Mouse (Mus musculus) spleen, postnatal 36 days (tissue): ENCODE data around the gene Sh2d4b.
A peak's percentile ranks its signal among the peaks of the same experiment; 100 is the strongest.

Experiments
- DNase-seq, 2 experiments: peaks; one replicate each; pipeline ENCODE4 v3.0.0; 2022; ENCODE audit warnings: low spot score in 2 of 2, mixed read lengths in 1 of 2

Gene Sh2d4b

DNA sequence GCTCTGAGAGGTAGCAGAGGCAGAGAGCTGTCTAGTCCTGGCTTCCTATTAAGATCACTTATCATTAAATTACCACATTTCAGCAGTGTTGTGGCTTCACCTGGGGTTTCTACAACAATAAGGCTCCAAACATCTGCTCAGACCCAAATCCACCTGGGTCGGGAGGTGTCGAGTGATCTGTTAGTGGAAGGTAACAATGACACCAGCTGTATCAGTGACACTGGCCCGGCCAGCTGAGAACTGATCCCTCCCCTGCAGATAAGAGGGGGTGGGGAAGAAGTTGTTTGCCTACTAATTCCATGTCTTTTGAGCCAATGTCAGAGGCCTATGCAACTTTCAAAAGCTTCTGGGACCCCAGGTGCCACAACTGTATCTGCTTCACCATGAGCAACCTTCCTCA lies at the start of gene Sh2d4b:
Gene Sh2d4b, minus strand, starts transcription at position 71 of the 400 bp plus-strand sequence.
- no peak for DNase-seq

DNA sequence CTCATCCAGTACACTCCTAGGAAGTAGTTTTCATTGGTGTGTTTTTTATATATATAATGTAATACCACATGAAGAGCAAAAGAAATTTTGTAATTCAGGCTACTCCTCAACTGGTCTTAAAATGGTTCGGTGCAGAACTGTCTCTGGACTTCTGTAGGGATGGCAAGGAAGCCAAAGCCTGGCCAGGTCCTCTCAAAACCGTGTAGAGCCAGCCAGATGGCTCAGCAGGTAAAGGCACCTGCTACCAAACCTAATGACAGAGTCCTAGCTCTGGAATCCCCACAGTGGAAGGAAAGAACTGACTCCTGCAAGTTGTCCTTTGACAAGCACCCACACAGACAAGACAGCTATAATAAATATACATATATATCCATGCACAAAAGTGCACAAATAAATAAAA lies 49.4 kb upstream of the Sh2d4b start:
- DNase-seq: no peak

DNA sequence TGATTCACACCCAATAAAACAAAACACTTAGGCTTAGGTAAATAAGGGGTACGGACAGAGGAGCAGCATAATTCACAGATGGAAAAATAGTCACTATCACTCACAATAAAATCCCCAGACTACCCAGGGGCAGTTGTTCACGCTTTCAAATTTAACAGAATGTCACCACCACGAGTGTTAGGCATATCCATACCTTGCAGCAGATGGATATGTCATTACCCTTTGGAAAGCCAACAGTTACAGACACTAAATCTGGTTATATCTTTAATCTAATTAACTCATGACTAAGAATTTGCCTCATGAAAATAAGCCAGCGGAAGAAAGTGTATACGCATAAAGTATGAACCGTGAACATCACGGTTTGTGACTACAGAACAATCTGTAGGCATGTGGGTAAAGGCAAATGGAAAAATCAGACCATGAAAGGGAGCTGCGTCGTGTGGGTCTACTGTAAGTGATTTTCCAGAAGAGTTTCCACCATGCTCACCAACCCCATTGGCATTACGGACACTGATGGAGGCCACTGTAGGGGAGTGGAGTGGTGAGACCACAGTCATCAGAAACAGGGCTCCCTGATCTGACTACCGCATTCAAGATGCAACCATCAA lies 45.4 kb upstream of the Sh2d4b start:
- DNase-seq: no peak

DNA sequence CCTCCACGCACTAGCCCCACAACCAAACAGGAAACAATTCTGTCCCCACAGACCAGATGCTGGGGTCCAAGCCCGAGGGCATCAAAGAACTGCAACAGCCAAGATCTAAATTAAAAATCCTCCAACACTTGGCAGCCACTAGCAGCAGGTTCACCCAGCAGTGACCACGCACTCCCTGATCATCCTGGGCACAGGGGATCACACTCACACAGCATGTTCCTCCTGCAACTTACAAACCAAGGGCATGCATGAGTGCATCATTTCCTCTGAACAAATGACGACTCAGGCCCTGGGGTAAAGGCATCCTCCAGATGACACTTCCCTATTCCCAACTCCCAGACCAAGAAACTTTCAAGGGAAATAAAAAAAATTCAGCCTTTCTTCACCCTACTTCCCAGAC lies 44.0 kb upstream of the Sh2d4b start:
- peak in 1 of 2 experiments; percentile 36 for DNase-seq

DNA sequence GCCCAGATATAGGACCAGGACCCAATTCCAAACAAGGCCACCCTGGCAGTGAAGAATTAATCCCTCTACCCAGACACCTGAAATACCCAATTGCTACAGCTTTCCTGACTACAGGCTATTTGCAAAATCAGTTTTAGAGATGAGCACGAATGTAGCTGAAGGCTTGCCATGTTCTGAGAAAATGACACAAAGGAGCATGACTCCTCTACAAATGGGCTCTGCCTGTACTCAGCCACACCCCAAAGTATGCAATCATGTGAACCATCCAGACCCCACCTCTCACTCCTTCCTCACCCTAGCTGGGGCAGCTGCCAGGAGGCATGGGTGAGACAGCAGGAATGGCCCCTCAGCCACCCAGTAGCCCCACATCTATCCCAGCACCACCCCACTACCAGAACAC lies 42.4 kb upstream of the Sh2d4b start:
- DNase-seq: no peak

DNA sequence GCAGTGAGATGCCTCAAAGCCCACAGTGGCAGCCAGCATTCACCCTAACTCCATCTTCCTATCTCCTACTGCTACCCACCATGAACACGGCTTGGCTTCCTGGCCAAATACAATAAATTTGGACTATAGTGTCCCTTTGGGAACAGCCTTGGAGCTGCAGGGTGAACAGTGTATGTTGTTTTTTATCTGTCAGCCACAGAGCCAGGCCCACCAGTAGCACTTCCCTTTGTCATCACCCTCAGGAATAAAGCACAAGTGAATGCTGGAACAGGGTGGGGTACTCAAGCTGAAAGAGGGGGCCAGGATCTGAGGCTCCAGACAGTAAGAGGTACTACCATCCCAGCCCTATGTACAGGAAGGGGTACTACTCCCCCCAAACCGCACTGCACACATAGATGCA lies 42.0 kb upstream of the Sh2d4b start:
- DNase-seq: no peak

DNA sequence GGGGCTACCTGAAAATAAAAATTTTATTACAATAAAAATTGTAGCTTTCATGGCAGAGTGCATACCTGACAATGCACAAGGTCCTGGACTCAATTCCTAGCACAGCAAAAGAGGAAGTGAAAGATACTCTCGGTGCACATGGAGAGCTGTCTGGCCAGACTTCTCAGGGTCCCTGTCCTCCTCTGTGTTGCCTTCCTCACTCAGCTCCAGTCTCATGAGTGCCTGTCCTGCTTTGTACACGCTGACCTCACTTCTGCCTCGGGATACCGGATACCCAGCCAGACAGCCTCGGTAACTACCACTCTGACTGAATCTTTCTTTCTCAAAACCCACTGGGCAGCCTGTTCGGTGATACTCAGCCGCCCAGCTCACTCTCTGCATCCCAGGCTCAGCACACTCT lies 40.3 kb upstream of the Sh2d4b start:
- DNase-seq: peak in 1 of 2 experiments; percentile 43

DNA sequence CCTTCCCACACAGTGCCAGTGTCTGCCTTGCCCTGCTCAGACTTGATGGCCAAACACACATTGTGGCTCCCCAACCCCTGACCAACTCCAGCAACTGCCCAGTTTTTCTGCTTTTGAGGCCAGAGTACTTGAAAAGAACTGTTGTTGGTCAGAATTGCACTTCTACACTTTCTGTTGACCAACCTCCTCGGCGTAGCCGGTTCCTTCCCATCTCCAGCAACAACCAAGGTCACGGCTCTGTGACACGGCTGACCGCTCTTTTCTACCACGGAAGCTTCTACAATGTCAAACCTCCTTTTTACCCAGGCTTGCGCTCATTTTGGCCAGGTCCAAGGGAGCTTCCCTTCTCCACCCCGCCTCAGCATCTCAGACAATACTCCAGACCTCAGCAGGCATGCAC lies 39.2 kb upstream of the Sh2d4b start:
- no peak for DNase-seq

DNA sequence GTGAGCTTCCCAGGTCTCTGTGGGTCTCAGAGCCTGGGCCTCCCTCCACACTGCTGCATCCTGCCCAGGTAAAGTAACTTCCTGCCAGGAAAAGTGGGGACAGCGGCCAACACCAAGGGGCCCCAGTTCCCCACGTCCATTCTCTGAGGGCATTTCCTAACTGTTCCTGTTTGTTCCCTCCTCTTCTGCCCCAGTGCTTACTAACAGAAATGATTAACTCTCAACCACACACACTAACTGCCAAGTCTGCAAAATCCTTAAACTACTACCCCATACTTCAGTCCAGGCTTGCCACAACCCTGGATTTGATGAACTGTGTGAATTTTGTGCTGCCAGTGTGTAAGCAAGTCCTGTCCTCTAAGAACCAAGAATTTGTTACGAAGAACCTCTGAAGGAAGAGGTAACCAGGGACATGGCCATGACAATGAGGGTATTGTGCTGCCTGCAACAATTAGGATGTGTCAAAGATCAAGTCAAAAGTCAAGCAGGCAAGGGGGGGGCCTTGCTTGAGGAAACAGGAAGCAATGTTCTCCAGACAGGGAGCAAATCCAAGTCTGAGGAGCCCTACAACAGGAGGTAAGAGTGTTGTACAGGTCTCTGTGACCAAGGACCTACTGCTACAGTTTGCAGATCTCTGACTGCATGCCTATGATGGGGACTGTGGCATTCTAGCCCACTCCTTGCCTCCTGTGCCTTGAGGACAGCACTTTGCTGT lies 38.2 kb upstream of the Sh2d4b start:
- no peak for DNase-seq

DNA sequence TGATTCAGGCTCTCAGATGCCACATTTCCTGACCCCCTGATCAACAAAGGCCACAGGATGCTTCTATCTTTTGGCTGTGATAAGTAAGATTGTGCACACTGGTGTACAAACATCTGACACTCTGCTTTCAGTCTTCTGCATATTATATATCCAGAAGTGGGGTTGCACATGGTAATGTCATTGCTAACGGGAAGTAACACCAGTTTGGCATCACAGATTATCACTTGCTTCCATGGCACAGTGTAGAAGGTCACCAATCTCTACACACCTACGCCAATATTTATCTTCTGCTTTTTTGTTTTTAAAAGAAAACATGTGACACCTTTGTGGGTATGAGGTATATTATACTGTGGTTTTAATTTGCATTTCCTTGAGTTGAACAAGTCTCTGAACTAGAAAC lies 36.9 kb upstream of the Sh2d4b start:
- no peak for DNase-seq

DNA sequence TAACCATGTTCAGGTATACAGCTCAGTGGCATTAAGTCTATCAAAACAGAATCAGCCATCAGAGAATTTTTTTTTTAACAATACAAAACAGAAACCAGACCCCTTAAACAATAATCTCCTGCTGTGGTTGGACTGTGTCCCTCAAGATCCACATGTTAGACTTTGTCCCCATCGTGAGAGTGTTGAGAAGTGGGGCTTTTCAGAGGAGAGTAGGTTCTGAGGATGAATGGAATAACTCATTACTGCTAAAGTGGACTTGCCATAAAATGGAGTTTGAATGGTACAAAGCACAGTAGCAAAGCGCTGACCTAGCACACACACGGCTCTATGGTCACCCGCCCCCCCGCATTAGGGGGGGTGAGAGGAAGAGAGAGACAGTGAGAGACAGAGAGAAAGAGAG lies 35.8 kb upstream of the Sh2d4b start:
- no peak for DNase-seq

DNA sequence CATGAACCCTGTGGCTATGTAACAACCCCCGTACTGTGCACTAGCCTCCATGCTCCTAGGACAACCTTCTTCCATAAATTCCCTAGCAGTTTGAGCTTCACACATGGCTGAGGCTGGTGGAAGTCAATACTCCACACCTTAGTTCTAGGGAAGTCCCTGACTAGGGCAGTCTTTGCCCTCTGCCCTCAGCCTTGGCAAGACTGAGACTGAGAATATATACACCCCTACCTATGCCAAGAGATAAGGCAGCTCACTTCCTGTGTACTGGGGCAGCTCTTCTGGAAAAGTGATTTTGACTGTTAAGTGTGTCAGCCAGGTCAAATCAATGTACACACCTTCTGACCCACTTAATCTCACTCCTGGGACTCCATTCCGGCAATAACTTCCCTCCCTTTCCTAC lies 34.0 kb upstream of the Sh2d4b start:
- DNase-seq: no peak

DNA sequence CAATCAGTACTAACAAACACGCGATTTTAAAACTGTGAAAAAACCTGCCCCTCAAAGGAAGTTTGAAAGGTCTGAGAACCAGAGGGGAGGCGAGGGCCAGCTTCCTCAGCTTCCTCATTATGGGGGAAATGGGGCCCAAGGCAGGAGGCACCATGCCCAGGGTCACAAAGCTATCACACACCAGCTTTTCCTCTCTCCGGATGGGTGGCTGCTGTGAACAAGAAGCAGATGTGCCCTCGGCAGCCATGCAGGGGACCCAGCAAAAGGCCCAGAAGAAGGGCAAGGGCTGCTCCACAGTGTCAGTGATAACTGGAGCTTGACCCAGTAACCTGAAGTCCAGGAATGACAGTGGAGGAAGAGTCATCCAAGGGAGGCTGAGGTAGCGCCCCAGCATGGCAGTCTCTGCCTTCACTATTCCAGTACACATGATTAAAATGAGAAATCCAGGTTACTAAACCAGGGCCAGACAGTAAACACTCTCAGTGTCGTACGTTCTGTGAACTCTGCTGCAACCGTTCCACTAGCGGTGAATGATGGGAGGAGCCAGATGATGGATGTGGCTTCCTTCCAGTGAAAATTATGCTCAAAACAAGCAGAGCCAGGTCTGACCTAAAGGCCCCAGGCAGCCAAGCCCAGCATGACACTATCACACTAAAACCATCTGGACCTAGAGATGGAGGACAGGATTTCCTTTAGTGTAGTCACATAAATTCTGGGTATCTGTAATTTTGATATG lies 31.5 kb upstream of the Sh2d4b start:
- DNase-seq: peak; percentile 71

DNA sequence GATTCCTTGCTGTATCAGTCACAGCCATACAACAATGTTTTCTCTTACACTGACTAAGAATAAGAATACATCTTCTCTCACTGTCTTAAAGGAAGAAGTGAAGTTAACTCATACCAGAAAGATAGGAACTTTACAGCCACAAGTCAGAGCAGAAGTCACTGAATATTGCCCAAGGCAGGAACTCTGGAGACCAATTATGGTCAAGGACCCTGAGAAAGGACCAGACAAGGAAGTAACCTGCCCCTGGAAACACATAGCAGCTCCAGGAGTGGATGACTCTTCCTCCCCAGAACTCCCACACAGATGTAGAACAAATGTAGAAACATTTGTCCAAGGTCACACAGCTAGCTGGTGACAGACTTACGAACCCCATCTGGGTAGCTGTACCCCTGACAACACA lies 28.2 kb upstream of the Sh2d4b start:
- DNase-seq: no peak

DNA sequence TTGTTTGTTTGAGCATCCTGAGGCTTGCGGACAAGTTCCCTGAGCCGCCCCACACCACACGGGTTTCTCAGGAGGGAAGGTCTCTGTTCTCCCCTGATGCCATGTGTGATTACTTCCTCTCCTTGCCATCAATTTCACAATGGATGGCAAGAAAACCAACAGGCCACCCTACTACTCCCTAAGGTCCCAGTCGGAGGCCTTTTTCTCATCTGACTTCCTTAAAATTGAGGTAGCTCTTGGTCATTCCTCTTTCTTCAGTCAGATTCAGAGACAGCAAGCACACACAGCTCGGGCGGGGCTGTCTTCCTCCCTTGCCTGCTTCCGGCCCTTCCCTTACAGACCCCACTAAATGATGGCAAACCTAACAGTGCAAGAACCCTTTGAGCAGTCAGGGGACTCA lies 26.5 kb upstream of the Sh2d4b start:
- DNase-seq: no peak

DNA sequence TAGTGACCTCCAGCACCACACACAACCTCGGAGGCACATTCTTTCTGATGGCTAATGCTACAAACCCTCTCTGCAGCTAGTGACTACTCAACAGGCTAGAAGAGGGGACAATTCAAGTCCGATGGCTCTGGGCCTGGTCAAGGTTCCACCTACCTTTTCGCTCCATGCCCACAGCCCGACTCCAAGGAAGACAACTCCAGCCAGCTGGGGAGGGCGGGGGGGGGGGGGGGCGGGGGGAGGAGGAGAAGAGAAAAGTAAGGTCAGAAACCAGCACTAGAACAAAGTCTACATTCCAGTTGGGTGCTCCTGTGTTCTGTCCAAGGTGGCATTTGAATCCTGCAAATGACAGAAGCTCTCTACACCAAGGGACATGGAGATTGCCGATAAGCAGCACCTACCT lies 25.4 kb upstream of the Sh2d4b start:
- no peak for DNase-seq

DNA sequence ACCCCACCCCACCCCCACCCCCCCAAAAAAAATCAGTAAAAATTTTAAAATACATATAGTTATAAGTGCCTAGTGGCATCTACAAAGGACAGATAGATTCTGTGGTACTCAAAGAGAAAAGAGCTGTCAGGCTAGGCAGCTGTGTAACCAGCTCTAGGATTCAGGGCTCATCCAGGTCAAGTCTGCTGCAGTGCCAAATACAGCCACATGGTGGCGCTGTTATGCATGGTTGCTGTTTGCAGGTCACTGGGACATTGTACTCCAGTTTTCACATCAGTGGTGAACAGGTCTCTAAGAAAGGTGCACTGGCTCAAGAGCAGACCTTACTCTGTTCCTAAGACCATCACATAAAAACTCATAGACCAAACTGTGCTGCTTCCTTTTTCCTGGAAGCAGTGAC lies 24.6 kb upstream of the Sh2d4b start:
- peak; percentile 80 to 83 for DNase-seq

DNA sequence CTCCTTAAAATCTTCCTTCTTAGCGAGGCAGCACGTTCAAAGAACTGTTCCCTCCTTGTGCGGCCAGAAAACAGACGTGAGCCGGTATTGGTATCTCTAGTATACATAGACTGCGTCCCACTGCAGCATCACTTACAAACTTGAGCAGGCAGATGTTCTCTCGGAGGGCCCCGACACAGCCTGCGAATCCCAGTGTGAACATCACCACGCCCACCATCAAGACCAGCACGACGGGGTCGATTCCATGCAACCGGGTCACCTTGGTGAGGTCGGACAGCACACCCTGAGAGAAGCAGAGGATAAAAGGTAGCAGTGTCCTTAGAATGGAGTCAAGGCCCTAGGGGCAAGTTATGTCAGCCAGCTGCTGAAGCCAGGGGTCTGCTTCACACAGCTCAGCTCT lies 23.6 kb upstream of the Sh2d4b start:
- DNase-seq: no peak

DNA sequence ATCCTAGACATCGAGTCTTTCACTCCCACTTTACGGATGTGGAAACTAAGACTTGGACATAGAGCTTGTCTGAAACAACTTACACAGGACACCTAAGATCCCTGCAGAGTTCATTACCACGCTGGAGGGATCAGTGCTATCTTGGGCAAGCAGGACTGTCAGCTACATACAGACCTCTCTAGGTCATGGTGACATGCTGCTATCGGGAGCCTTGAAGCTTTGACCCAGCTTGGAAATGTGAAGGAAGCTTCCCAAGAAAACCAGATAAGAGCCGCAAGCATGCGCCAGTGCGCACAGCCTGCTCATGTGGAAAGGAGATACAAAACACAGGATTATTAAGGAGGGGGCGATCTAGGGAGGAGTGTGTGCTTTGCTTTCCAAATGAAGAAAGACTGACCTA lies 22.8 kb upstream of the Sh2d4b start:
- DNase-seq: no peak

DNA sequence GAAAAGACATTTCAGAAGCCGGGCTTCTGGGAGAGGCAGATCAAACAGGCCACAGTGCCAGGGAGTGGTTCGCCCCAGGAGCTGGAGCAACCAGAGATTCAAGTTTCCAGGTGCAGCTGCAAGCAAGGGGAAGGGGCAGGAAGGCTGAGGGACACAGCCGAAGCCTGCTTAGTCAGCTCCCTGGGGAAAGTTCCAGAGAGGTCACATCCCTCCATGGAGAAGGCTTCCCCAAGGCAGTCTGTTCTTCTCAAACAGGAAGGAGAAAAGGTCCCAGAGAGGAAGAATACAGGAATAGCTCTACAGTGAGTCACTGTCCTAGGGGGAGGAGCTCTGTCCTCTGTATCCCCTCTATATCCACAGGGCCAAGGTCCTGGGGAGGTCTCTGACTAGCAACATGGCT lies 21.6 kb upstream of the Sh2d4b start:
- no peak for DNase-seq

DNA sequence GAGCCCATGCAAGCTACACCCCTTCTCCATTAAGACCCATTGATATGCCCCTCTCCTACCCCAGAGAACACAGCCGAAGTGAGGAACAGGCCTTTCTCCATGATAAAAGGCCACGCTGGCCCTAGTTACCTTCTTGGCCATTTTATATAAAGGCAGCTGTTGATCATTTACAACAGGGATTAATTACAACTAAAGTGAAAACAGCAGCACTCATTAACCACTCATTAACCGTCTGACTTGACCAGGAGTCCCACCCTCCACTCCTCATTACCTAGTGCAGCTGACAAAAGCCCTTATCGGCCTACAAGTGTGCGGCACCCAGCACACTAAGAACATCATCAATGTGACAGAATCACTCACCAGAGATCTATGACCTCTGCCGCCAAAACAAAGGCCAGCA lies 20.6 kb upstream of the Sh2d4b start:
- no peak for DNase-seq

DNA sequence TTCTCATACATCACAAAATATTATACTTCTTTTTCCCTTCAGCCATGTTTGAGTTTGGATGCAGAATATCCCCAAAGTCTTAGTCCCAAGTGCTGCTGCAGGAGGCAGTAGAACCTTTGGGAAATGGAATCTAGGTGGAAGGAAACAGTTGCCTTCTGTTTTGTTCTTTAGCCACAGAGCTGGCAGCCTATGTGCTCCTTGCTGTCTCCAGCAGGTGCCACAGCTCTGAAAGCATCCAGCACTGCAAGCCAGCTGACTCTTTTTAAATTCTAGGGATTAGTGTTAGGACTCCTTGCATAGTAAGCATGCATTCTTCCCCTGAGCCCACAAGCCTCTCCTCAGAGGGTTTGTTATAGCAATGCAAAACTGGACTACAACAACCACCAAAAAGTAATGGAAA lies 18.5 kb upstream of the Sh2d4b start:
- DNase-seq: no peak

DNA sequence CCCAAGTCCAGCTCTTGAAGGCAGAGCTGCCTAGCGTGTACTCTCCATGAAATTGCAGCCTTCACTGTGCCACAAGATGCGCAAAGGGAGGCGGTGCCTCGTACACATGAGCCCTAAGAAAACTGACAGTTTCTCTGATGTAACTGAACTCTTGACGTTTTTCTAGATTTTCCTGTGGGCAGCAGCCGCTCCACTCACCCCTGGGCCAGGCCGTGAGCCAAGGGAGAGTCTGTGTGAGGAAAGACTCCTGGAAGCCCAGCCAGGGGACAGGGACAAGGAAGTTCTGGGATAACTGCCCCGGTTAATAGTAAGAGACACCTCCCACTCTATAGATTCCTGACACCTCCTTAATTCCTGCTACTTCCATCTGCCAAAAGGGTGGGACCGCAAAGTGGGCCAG lies 15.7 kb upstream of the Sh2d4b start:
- DNase-seq: no peak
